Mouse (Mus musculus): ENCODE data around the gene Vps11.
A peak's percentile ranks its signal among the peaks of the same experiment; 100 is the strongest.
"Not testable (repeated sequence)": the region's sequence is repeated elsewhere in the genome, so short reads cannot be mapped to it uniquely, and the experiment has no call there.

The Vps11 gene

DNA sequence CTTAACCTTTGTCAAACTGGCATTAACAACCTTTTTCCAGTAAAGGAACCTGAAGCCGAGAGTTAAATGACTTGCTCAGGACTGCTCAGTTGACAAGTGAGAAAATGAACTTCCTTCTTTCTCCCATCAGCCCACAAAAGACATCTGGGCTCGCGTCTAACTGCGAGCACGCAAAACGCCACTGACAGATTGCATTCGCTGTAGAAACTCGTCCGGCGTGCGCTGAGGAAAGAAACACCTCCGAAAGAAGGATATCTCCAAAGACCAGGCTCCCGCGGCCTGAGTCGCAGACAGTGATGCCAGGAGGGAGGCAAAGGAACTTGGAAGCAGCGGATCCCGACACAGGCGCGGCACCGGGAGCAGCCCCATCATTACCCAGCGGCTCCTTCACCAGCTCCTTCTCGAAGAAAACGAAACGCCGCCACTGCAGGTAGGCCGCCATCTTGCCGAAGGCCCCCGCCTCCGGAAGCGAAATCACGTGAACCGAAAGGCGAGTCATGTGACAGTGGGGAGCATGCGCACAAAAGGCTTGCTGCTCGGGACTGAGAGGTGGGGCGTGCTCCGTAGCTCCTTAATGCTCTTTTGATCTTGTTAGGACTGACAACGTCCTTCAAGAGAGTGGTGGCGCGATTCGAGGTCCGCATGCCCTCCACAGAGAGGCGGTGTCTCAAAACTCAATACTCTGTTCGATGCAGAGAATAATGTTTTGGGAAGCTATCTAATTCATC is at the start of gene Vps11:
Gene Vps11 (minus strand): TSS at position 481 of the 728 bp plus-strand sequence.
- peak; percentile 99 for DNase-seq (ENCODE audit: low read depth)

DNA sequence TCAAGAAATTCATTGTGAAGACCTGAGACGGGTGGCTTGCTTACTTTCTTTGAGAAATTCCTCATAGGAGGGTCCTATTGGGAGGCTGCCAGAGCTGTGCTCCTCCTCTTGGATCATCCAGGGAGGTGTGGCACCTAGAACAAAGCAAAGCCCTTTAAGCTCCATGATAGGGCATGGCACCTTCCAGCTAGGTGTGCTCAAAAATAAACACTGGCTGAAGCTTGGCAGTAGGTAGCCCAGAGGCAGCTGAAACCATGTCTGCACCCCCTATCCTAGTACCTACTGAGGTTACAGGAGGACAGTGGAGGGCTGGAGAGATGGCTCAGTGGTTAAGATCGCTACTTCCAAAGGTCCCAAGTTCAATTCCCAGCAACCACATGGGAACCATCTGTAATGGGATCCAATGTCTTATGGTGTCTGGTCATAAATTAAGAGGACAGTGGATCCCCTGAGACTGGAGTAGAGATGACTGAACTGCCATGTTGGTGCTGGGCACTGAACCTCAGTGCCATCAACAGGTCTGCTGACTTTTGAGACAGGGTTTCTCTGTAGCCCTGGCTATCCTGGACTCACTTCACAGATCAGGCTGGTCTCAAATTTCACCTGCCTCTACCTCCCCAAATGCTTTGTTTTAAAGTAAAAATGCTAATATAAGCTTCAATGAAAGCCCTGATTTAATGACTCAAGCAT is 49.3 kb upstream of the Vps11 start:
- no peak for DNase-seq (ENCODE audit: low read depth)

GRCm38 (mm10) chr9:44408693-44409092 is 47.2 kb upstream of the Vps11 start:
- not testable (repeated sequence) for DNase-seq (ENCODE audit: low read depth)

DNA sequence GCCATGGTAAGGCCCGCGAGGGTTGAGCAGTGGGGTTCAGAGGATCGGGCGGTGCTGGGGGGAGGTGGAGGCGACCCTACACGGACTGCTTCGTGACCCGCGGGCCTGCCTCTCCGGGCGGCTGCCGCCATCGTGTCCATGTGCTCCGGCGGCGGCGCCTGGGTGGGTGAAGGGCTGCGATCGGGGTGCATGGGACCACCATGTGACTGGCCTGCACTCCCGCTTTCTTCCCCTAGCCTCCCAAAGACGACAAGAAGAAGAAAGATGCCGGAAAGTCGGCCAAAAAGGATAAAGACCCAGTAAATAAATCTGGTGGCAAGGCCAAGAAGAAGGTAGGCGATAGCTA is 46.3 kb upstream of the Vps11 start:
- no peak for DNase-seq (ENCODE audit: low read depth)

DNA sequence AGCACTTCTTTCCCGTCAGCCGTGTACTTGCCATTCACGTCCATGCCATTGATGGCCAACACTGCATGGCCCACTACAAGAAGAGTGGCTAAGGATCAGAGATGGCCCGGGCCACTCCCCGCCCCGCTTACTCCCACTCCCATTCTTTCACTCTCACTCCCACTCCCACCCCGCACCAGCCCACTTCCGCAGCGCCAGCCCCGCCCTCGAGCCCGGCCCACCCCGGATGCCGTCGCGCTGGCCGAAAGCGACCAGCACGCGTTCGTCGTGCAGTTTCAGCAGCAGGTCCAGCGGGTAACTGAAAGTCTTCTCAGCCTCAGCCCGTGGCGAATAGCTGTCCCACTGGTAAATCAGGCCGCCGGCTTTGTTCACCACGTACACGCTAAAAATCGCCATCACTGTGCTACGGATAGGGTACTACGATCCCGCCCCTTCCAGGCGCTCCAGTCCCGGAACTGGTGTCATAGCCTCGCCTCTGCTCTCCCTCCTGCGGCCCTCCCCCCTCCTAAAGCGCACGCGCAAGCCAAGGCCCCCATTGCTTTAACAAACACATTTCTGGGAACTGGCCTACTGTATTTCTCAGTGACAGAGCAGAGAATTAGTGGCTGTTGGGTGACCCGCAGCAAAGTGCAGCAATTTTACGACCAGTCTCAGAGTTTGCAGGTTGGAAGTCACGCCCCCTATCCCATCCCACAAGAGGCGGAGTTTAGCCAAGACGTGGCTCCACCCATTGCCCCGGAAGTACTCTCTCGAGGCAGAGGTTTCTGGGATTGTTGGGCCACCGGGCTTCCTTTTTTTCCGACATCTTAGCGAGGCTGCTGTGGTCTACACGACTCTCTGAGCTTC is 45.7 kb upstream of the Vps11 start, which contains the start of the genes Rps25 and Trappc4:
Gene Rps25 (plus strand): TSS at position 234 of the 846 bp plus-strand sequence.
Gene Trappc4 (minus strand): TSS at position 695 of the 846 bp plus-strand sequence.
- DNase-seq (ENCODE audit: low read depth): peak; percentile 99

- DNase-seq (ENCODE audit: low read depth): no peak
These were observed 43.5 kb upstream of the Vps11 start for GRCm38 (mm10) chr9:44405011-44405410.

DNA sequence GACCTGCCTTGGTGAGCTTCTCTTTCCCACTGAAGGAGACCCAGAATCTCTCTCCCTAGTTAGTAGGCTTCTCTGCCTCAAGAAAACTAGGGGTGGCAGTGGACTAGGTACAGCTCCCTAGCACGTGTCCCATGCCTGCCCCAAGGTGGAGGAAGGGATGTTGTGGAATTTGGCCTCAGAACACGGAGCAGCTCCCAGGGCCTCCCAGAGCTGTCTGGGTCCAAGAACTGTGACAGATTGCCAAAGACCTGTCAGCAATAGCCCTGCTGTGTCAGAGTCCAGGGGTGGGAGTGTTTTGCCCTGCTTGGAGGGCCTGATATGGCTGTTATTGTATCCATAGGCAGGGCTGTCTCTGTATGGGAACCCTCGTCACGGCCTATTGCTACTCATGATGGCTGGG is 39.6 kb upstream of the Vps11 start:
- DNase-seq (ENCODE audit: low read depth): no peak

GRCm38 (mm10) chr9:44399795-44400114 is 38.3 kb upstream of the Vps11 start:
- DNase-seq (ENCODE audit: low read depth): no peak

GRCm38 (mm10) chr9:44399114-44399794 is 37.8 kb upstream of the Vps11 start:
- DNase-seq (ENCODE audit: low read depth): no peak

GRCm38 (mm10) chr9:44398551-44398950 is 37.1 kb upstream of the Vps11 start:
- DNase-seq (ENCODE audit: low read depth): no peak

DNA sequence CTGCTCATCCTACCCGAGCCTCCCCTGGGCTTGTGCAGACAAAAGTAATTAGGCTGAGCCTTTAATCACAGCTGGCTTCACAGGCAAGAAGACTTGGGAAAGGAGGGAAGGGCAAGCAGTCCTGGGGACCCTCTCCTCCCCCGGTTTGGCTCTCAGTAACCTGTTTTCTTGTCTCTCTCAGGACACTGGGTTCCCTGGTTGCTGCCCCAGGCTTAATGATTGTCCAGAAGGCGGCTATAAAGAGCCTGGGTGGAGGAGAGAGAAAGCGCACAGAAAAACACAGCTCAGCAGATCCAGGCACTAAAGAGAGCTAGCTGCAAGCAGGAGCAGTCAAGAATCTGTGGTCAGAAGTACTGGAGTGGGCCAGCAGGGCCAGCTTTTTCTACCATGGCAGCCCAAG is 36.6 kb upstream of the Vps11 start:
- DNase-seq (ENCODE audit: low read depth): no peak

- DNase-seq (ENCODE audit: low read depth): peak; percentile 98
These were observed 35.4 kb upstream of the Vps11 start, which contains the start of gene Slc37a4 for GRCm38 (mm10) chr9:44396684-44397411. Gene Slc37a4 (plus strand): TSS chr9:44396852.

GRCm38 (mm10) chr9:44391466-44391865 is 30.0 kb upstream of the Vps11 start:
- peak; percentile 85 for DNase-seq (ENCODE audit: low read depth)

DNA sequence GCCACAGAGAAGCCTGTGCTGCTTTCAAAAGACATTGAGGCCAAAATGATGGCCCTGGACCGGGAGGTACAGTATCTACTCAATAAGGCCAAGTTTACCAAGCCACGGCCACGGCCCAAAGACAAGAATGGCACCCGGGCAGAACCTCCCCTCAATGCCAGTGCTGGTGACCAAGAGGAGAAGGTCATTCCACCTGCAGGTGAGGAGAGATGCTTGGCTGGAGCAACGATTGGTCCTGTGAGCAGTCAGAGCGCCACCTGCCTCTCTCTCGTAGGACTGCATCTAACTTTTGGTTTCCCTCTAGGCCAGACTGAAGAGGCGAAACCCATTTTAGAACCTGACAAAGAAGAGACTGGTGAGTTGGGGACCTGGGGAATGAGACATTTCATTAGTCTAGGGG is 27.8 kb upstream of the Vps11 start:
- peak; percentile 80 for DNase-seq (ENCODE audit: low read depth)

DNA sequence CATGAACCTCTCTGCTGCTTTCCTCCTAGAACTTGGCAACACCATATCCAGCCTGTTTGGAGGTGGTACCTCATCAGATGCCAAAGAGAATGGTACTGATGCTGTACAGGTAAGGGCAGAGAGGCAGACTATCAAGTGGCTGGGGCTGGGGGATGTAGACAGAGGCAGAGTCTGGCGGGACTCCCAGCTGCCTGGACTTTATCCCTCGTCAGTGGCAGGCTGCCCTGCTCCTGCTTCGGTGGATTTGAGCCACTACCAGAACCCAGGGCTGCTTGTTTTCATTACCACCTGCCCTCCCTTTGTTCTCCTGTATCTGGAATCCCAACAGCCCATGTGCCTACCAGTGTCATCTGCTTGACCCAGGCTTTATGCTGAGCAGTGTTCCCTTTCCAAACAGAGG is 25.8 kb upstream of the Vps11 start:
- no peak for DNase-seq (ENCODE audit: low read depth)

GRCm38 (mm10) chr9:44384596-44384995 is 23.1 kb upstream of the Vps11 start:
- DNase-seq (ENCODE audit: low read depth): no peak

DNA sequence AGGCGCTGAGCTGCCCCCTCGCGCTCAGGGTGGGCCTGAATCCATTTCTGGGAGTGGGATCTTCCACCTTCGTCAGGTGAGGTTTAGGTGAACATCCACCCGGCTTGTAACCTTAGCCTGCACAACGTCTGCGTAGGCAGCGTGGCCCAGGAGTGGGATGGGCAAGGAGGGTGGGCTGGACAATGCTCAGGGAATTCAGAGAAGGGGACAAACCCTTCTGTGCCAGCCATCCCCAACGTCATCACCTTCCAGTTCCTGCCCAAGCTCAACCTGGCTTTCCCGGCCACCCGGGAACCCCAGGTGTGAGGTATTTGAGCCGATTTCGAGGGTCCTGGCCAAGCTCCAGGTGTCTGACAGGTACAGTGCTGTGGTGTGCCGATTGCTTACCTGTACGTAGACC is 18.4 kb upstream of the Vps11 start:
- no peak for DNase-seq (ENCODE audit: low read depth)

GRCm38 (mm10) chr9:44379054-44379834 is 17.8 kb upstream of the Vps11 start, which contains the start of gene Hyou1:
Gene Hyou1 (plus strand): TSS chr9:44379490.
- DNase-seq (ENCODE audit: low read depth): peak; percentile 99

GRCm38 (mm10) chr9:44378153-44378730 is 16.8 kb upstream of the Vps11 start:
- peak; percentile 75 for DNase-seq (ENCODE audit: low read depth)

GRCm38 (mm10) chr9:44377335-44377734 is 15.9 kb upstream of the Vps11 start:
- DNase-seq (ENCODE audit: low read depth): not testable (repeated sequence)

All from induced T-regulatory cell, adult 2 months (primary cell).